Mouse (Mus musculus) urinary bladder, postnatal 14 days (tissue): ENCODE results near the gene Cript.

Experiments
- DNase-seq: peaks from one replicate; pipeline ENCODE4 v3.0.0; 2021; ENCODE audit warnings: low spot score

Gene Cript

DNA sequence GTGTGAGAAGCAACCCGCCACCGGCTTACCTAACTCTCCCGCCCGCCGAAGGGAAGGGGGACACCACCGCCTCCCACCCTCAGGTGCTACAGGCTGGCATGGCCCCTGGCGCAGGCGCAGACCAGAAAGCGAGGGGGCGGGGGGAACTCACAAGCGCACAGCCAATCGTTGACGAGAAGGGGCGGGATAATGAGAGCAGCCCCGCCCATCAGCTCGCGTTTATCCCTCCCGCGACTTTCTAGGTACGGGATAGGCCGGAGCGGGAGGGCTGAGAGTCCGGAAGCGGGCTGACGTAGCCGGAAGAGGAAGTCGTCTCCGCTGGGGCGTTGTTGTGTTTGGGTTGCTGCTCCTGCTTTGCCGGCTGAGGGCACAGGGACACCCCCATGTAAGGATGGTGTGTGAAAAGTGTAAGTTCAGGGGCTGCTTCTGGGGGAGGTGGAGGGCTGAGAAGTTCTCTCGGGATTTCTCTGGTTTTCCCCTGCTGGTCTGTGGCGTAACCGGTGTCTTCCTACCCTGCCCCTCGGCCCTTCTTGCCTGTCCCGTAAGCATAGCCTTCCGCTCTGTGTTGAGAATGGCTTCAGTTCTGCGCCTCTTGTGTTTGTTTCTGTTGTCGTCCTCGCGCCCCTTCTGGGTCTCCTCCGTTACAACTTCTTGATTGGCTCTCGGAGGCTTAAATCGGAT lies at the start of gene Cript, which contains the start of gene Pigf:
TSS of gene Cript (plus strand) at position 282 of the 681 bp plus-strand sequence.
TSS of gene Pigf (minus strand) at position 138 of the 681 bp plus-strand sequence.
- DNase-seq, result peak; percentile 98

DNA sequence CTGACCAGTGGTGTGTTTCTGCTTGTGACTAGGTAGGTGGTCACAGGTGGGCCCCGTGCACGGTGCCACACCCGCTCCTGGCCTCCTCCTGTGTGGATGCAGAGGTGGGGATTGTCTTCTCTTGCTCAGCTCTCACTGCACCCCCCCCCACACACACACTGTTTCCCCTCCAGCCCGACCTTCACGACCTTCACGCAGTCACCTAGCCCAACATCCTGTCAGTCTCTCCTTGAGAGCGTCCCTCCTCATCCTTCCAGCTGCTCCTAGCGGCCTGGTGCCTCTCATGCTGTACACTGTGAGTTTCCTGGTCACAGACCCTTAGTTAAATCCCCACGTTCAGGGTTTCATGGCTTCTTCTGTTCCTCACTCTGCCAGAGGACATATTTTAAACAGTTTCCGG lies 49.0 kb upstream of the Cript start:
- no peak for DNase-seq

DNA sequence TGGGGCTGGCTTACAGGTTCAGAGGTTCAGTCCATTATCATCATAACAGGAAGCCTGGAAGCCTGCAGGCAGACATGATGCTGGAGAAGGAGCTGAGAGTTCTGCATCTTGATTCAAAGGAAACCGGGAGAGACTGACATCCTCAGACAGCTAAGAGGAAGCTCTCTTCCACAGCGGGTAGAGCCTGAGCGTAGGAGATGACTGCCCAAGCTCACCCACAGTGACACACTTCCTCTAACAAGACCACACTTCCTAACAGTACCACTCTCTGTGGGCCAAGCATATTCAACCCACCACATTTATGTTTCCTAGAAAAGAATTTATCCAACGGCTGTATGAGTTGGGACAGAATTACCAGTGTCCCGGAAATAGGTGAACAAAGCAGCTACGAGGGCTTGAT lies 46.9 kb upstream of the Cript start:
- no peak for DNase-seq

DNA sequence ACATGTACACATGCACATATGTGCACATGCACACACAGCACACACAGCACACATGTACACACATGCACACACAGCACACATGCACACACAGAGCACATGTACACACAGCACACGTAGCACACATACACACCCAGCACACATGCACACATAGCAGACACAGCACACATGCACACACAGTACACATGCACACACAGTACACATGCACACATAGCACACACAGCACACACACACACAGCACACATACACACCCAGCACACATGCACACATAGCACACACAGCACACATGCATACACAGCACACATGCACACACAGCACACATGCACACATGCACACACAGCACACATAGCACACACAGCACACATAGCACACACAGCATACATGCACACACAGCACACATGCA lies 44.1 kb upstream of the Cript start:
- no peak for DNase-seq

DNA sequence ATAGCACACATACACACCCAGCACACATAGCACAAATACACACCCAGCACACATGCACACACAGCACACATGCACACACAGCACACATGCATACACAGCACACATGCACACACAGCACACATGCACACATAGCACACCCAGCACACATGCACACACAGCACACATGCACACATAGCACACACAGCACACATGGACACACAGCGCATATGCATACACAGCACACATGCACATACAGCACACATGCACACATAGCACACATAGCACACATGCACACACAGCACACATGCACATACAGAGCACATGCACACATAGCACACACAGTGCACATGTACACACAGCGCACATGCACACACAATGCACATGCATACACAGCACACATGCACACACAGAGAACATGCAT lies 43.6 kb upstream of the Cript start:
- no peak for DNase-seq

DNA sequence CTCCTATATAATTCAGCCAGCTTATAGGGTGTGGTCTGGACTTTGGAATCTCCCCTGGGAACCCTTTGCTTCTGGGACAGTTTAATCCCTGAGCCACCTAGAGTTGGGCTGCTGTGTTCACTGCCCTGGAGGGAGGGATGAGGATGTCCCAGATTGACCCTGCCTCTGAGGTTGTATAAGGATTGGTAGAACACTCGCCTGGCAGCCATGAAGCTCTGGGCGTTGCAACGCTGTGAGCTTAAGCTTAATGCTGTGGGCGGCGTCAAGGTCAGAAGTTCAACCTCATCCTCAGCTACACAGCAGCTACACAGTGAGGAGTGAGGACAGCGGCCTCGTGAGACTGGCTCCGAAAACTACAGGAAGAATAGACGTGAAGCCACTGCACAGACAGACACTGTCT lies 42.9 kb upstream of the Cript start:
- peak; percentile 63 for DNase-seq

DNA sequence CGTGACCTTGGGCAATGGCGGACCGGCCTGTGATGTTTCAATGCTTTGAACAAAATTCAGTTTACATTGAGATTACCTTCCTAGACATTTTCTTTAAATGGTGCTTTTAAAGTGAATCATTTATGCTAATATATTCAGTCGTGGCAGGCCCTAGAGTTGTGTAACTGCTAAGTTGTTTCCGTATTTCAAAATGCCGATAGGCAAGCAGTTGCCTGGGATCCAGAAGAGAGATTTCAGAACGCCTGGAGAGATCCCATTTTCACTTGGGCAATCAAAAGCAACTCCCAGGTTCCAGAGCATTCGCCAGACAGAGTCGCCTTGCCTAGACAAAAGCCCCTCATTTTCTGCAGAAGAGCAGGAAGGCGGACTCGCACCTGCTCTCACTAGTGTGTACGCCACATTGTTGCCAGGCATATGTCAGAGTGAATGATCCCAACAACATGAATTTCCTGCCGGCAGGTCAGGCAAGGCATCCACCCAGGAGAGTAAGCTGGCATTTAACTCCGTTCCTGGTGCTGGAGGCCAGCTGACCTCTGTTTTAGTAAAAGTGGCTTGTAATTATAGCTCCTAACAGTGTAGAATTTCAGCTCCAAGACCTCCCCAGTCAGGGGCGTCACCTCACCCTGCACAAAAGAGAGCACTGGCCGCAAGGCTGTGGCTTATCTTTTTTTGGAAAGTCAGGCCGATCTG lies 38.8 kb upstream of the Cript start:
- no peak for DNase-seq

DNA sequence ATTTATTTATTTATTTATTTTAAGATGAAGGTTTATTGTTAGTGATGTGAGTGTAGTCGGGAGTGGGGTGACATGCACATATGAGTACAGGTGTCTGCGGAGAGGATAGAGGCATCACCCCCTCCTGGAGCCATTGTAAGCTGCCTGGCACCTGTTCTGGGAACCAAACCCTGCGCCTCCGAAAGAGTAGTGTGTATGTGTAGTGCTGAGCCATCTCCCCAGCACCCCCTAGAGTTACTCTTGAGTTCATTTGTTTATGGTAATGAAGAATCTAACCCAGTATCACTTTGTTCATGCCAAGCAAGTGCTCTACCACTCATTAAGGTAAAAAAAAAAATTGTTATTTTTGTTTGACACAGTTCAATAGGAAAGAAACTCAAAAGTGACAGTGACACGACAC lies 37.2 kb upstream of the Cript start:
- no peak for DNase-seq

DNA sequence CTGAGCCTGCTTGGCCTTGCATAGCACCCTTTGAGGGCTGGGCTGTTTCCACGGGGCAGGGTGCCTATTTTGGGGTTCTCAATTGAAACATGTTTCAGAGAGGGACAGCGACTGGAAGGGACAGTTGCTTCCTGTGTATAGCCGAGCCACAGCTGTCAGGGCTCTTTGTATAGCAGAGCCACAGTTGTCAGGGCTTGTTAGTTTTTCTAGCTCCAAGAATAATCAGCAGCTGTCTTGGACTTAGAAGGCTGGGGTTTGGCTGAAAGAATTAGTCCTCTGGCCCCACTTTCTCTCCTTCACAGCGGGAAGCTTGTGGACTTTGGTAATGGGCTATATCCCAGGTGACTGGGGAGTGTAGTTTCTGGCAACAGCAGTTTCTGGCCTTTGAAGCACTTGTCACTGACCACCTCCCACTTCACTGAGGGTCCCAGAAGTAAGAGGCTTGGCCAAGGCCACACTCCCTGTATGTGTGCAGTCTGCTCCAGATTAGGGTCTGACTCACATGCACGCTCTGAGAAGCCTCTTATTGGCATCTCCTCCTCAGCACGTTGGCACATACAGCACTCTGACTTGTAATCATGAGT lies 36.7 kb upstream of the Cript start:
- no peak for DNase-seq

DNA sequence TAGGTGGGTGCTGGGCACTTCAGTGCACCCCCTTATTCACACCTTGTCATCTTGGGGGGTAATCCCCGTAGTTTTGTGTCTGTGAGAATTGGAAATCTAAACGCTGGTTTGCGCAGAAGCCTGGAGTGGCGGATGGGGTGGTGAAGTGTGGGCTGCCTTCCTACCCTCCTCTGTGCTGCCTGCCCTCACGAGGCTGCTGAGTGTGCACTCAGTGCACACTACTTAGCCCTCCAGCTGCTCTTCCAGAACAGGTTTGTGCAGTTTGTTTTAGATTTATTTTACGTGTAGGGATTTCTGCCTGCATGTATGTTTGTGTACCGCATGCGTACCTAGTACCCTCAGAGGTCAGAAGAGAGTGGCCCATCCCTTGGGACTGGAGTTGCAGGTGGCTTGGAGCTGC lies 34.0 kb upstream of the Cript start:
- DNase-seq, result no peak

DNA sequence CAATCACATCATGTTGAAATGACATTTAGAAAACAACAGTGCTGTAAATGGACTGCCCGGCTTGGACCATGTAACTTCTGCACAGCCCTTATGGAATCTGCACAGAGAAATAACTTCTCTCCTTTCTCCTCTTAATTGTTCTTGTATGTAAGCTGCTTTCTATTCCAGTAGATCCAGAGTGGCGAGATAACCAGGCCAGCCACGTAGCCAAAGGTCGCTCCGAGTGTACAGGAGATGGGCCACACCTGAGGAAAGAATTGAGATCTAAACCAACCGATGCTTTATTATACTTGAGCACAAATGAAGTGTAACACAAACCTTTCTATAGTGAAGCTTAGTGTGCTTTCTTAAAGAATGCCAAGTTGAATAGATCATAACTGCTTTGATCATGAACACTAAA lies 28.0 kb upstream of the Cript start:
- DNase-seq, result no peak

DNA sequence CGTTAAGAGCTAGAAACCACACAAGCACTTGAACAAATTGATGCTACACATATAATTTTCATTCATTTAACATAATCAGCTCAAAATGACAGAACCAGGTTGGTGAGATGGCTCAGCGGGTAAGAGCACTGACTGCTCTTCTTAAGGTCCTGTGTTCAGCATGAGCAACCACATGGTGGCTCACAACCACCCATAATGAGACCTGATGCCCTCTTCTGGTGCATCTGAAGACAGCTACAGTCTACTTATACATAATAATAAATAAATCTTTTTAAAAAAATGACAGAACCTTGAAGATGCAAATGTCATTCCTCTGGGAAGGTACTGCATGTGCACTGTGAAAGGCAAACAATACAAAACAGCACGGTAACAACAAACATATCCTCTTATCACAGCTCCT lies 16.4 kb upstream of the Cript start:
- no peak for DNase-seq

DNA sequence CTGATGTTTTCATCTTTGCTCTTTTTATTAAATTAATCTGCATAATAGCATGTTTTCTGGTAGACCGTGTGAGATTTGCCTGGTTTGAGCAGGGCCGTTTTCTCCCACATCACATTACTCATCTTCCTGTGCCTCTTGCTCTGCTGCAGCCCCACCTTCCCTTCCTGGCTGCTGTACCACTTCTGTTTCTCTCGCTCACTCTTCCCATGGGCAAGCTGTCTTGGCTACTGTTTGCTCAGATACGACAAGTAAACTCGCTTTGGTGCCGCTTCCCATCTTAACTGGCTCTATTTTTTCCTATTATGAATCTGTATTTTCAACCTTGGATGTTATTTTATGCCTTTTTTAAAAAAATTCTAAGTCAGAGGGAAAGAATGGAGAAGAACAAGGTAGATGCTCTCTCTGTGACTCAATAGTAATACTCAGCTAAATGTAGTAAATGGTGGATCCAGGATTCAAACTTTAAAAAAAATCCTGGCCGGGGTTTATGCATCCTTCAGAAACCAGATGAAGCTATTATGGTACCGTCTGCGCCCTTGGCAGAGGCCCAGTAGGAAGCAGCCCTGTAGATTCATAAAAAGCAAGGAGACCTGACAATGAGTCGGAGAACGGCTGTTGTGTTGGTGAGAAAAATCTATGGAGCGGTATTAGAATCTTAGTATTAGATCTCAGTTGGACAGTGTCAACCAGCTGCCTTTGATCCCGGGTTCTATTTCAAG lies 13.9 kb upstream of the Cript start:
- no peak for DNase-seq

DNA sequence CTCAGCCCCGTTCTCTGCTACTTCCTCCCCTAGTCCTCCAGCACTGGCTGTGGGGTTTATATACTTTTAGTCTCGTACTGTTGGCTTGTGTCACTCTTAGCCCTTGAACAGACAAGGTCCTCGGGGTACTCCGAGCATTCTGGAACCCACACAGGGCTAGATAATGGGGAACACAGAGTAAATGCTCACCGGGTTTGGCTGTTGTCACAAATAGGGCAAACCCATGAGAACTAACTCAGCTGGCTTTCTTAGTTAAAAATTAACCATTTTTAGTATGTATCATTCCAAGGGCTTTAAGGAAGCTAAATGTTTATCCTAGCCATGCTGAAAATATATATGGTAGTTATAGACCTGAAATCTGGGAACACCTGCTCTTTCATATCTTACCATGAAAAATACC lies 5.7 kb upstream of the Cript start:
- no peak for DNase-seq

DNA sequence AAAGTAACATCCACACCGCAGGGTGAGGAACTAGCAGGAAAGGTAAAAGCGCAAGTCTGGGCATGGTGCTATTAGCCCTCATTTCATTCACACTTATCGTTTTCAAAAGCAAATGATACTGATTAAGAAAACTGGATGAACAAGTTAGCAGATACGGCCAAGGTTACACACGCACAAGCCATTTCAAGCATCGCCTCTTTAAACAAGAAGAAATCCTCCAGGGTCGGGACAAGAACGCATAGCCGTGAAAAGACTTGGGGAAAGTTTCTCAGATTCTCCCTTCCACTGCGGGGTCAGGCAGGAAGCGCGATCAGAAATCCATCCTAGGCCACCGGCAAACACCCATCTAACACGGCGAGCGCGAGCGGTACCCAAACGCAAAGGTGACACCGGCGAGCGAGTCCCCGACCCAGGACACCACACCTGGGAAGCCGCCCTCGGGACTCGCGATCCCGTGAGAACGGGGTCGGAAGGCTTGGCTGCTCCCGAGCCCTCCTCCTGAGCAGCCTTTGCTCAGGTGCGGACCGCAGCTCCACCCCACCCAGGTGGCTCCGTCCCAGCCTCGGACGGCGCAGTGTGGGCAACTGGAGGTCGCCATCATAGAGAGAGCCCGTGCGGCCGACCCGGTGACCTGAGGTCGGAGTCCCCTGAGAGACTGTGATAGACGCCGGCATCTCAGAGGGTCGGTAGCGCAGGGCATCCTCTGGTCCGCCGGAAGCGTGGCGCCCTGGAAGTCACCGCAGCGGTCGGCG lies 683 bp upstream of the Cript start:
- DNase-seq, result peak; percentile 23

DNA sequence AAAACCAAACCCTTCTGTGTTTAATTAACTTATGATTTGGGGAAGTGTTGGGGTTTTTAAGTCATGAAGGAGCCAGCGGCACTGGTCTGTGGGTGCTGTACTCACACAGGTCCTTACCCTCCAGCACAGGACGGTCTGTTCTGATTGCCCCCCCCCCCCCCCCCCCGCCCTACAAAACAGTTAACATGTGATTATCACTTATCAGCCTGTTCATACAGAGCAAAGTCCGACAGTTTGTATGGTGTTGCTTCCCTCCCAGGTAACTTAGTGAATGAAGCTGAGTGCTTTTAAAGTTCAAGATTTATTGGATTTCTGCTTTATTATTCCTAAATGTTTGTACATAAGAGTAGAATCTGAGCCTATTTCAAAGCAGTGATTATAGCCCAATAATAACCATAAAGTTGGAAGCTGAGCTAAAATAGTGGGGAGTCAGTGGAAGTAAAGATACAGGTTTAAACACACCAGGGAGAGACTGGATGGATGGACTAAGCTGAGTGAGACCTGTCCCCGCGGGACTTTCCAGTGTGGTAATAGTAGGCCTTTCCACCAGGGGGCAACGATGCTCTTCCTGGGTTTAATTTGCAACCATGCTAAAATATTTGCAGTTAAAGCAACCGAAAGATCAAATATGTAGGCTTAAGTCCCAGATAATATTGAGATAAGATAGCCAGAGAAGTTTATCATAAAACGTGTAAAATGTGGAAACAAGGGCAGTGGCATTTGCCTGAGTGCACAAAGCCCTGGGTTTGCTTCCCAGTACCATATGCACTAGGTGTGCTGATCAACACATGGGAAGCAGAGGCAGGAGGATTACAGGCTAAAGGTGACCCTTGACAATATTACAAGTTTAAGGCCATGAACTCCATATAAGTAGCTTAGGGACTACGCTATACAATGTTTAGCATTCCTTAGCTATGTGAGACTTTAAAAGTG lies 11.1 kb downstream of the Cript start:
- DNase-seq, result no peak

DNA sequence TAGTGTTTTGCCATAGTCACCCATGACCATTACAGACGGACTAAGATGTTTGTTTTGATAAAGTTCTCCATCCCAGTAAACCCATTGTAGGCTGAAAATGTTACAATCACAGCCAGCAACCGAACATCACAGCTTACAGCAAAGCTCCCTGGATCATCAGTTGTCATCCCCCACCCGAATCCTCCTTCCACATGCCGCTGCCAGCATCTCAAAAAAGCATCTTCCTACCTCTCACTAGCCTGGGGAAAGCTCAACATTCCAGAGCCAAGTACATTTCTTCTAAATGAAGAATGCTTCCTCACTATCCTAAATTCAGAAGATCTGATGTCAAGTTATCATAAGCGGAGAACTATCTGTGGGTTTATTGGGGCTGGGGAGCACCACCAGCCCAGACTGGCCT lies 13.1 kb downstream of the Cript start:
- DNase-seq, result no peak

DNA sequence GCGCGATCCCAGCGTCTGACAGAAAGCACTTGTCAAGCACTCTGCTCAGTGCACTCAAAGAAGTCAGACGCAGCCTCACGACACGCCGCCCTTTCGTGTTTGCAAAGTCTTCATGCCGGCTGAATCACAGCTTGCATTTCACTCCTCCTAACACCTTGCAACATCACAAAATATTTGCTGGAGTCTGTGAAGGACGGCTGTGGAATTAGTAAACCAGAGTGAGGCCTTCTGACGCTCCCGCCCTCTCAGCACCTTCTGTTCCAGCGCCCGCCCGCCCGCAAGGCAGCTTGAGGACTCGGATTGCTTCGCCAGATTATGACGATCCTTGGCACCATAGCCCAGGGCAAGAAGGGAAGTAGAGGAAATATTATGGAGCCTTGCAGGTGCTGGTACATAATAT lies 16.4 kb downstream of the Cript start:
- DNase-seq, result peak; percentile 18

DNA sequence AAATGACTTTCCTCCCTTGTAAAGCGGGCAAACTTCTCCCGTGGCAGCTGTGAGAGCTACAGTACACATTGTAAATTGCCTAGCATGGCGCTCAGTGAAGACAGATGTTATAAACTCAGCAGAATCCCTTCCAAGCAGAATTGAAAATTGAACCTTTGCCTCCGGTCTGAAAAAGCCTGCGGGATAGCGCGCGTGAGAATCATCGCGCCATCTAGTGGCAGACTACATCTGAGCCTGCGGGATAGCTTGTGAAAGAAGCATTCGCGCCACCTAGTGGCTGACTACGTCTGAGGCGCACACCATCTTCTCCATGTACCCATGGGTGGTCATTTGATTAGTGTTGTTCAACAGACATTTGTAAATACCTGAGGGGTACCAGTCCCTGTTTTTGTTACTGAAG lies 19.0 kb downstream of the Cript start:
- peak; percentile 95 for DNase-seq

DNA sequence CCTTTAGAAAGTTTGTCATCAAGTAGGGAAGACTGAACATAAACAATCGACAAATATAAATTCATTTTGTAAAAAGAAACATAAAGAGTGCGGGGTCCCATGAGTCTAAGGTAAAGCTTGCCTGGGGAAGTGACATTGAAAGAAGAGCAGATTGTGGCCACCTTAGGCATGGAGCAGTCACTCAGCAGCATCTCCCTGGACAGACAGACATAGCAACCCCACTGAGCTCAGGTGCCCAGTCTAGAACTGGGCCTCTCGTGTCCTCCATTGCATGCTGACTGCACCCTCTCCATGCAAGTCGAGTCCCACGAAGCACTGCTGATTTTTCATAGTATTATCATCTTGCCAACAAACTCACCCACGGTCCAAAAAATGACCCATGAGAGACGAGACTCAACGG lies 19.4 kb downstream of the Cript start:
- DNase-seq, result no peak

DNA sequence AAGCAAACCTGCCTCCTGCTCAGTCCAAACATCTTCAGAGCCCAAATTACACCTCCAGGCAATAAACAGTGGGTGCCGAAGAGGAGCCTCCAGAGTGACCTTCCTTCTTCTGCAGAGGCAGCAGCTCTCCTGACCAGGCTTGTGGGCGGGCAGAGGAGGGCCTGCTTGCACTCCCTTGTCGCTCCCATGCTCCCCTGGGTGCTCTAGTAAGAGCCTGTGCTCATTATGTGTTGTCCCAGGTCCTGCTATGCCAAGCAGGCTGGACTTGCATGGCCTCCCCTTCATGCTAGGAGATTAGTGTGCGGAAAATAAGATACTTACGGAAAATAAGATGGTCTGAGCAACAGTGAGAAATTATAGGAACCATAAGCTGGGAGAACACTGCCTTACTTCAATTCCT lies 24.3 kb downstream of the Cript start:
- DNase-seq, result no peak
